Mouse (Mus musculus) hindbrain, postnatal 0 days (tissue): ENCODE measurements at regions not wholly inside any gene's neighbourhood (a gene's known extent, or its start where the extent isn't known, plus 50 kb on each side); places are given as distances from the start of the nearest gene placed in this dataset.

Source experiments
- ATAC-seq: fragments of 200-750 bp; cut with Nextera tagmentation; 2 replicates; pipeline ENCODE4 v1.8.0; 2017; ENCODE audit warnings: mild to moderate bottlenecking, moderate TSS enrichment, moderate library complexity
- DNase-seq: peaks from one replicate; pipeline ENCODE4 v3.0.0-alpha.2; 2015; ENCODE audit warnings: low spot score
- H3K27ac ChIP-seq: fragments of 300-500 bp; sonication (generic); 2 replicates; pipeline ENCODE4 v1.5.1; 2014; ENCODE audit warnings: mild to moderate bottlenecking
- H3K27me3 ChIP-seq: fragments of 300-500 bp; sonication (generic); 2 replicates; pipeline ENCODE4 v1.6.1; 2014; ENCODE audit warnings: low read length, mixed read lengths; ENCODE audit not compliant: insufficient read depth
- H3K36me3 ChIP-seq: fragments of 300-500 bp; sonication (generic); 2 replicates; pipeline ENCODE4 v1.6.1; 2014; ENCODE audit warnings: low read length, mixed read lengths; ENCODE audit not compliant: insufficient read depth
- H3K4me1 ChIP-seq: fragments of 300-500 bp; sonication (generic); 2 replicates; pipeline ENCODE4 v1.6.1; 2014; ENCODE audit warnings: antibody characterized with exemption, low read length, mixed read lengths; ENCODE audit not compliant: insufficient read depth
- H3K4me2 ChIP-seq: fragments of 300-500 bp; sonication (generic); 2 replicates; pipeline ENCODE4 v1.6.1; 2014; ENCODE audit warnings: low read depth, mild to moderate bottlenecking, low read length, moderate library complexity, mixed read lengths
- H3K4me3 ChIP-seq: fragments of 300-500 bp; sonication (generic); 2 replicates; pipeline ENCODE4 v1.5.1; 2014; ENCODE audit warnings: low read length
- H3K9ac ChIP-seq: fragments of 300-500 bp; sonication (generic); replicated peaks from 2 replicates; pipeline ENCODE4 v1.6.1; 2014; ENCODE audit warnings: mild to moderate bottlenecking, low read length, moderate library complexity, mixed read lengths
- H3K9me3 ChIP-seq: fragments of 300-500 bp; sonication (generic); 2 replicates; pipeline ENCODE4 v1.6.1; 2016; ENCODE audit warnings: low read length, mixed read lengths
- CTCF ChIP-seq: IDR thresholded peaks from 2 replicates; pipeline ENCODE4 v1.5.1; 2016; ENCODE audit warnings: antibody characterized with exemption, control low read depth, low read depth
- WGBS: fragments of 180-500 bp; shearing (Covaris S2); extraction: QIAGEN DNeasy Blood & Tissue Kit; methylation state at CpG from one replicate; pipeline ENCODE4 v1.1.7; 2014; 5-methylcytosine and 5-hydroxymethylcytosine counted together

GRCm38 (mm10) chr9:32906233-32906872 lies 270.3 kb downstream of the Ets1 start:
- ATAC-seq = no peak
- 83% methylated on average over 8 of the region's 8 CpGs for WGBS
- TF ChIP-seq CTCF = no peak

GRCm38 (mm10) chr9:32910641-32911040 lies 274.6 kb downstream of the Ets1 start:
- TF ChIP-seq CTCF = no peak
- H3K27me3 ChIP-seq = no peaks in the 10 kb centered on the region

More at GRCm38 (mm10) chr9:32906233-32906872, 270.3 kb downstream of the Ets1 start:
- Histone ChIP-seq H3K4me3 (no peak overlapping the region), H3K9ac (no peak overlapping the region), H3K9me3 (no peaks in the 10 kb centered on the region), H3K27me3 (no peaks in the 10 kb centered on the region), H3K4me1 (no peaks in the 10 kb centered on the region), H3K27ac (no peak overlapping the region), H3K4me2 (no peak overlapping the region), H3K36me3 (no peaks in the 10 kb centered on the region)
- DNase-seq = no peak

GRCm38 (mm10) chr9:32915633-32916032 lies 279.6 kb downstream of the Ets1 start:
- Histone ChIP-seq H3K4me3 (no peak overlapping the region), H3K9ac (no peak overlapping the region), H3K9me3 (no peaks in the 10 kb centered on the region), H3K36me3 (no peaks in the 10 kb centered on the region), H3K4me2 (no peak overlapping the region), H3K4me1 (no peaks in the 10 kb centered on the region), H3K27ac (no peak overlapping the region), H3K27me3 (no peaks in the 10 kb centered on the region)
- TF ChIP-seq CTCF = no peak
- WGBS = 88% methylated on average over 3 of the region's 3 CpGs
- ATAC-seq (no peak), DNase-seq (no peak)

More at GRCm38 (mm10) chr9:32910641-32911040, 274.6 kb downstream of the Ets1 start:
- H3K4me3 ChIP-seq = no peak overlapping the region
- H3K4me1 ChIP-seq = no peaks in the 10 kb centered on the region
- no peaks in the 10 kb centered on the region for H3K36me3 ChIP-seq
- DNase-seq = no peak
- no peak overlapping the region for H3K9ac ChIP-seq
- no peaks in the 10 kb centered on the region for H3K9me3 ChIP-seq
- no peak overlapping the region for H3K4me2 ChIP-seq
- 90% methylated on average over 7 of the region's 7 CpGs for WGBS
- H3K27ac ChIP-seq = no peak overlapping the region
- ATAC-seq = no peak

GRCm38 (mm10) chr9:32916731-32917130 lies 280.7 kb downstream of the Ets1 start:
- Histone ChIP-seq H3K4me3 (no peak overlapping the region), H3K36me3 (no peaks in the 10 kb centered on the region), H3K4me2 (no peak overlapping the region), H3K9ac (no peak overlapping the region), H3K27me3 (no peaks in the 10 kb centered on the region), H3K9me3 (no peaks in the 10 kb centered on the region), H3K4me1 (no peaks in the 10 kb centered on the region), H3K27ac (no peak overlapping the region)
- DNase-seq = no peak
- WGBS = 81% methylated on average over 3 of the region's 3 CpGs
- no peak for ATAC-seq
- TF ChIP-seq CTCF = no peak

- no peak for TF ChIP-seq CTCF
These were observed 287.9 kb downstream of the Ets1 start for GRCm38 (mm10) chr9:32923925-32924324.

GRCm38 (mm10) chr9:32924333-32924886 lies 288.4 kb downstream of the Ets1 start:
- 93% methylated on average over 7 of the region's 7 CpGs for WGBS
- H3K9me3 ChIP-seq = no peaks in the 10 kb centered on the region
- H3K4me1 ChIP-seq = no peaks in the 10 kb centered on the region
- no peak for TF ChIP-seq CTCF
- H3K27ac ChIP-seq = no peak overlapping the region
- H3K4me2 ChIP-seq = no peak overlapping the region
- H3K36me3 ChIP-seq = no peaks in the 10 kb centered on the region
- no peaks in the 10 kb centered on the region for H3K27me3 ChIP-seq
- no peak overlapping the region for H3K4me3 ChIP-seq
- DNase-seq = no peak
- H3K9ac ChIP-seq = no peak overlapping the region
- ATAC-seq = no peak

More at GRCm38 (mm10) chr9:32923925-32924324, 287.9 kb downstream of the Ets1 start:
- no peaks in the 10 kb centered on the region for H3K27me3 ChIP-seq
- ATAC-seq (no peak), DNase-seq (no peak)
- H3K4me2 ChIP-seq = no peak overlapping the region
- no peak overlapping the region for H3K27ac ChIP-seq
- H3K4me3 ChIP-seq = no peak overlapping the region
- H3K9ac ChIP-seq = no peak overlapping the region
- no peaks in the 10 kb centered on the region for H3K36me3 ChIP-seq
- H3K9me3 ChIP-seq = no peaks in the 10 kb centered on the region
- no peaks in the 10 kb centered on the region for H3K4me1 ChIP-seq

GRCm38 (mm10) chr9:32925036-32925435 lies 289.0 kb downstream of the Ets1 start:
- Histone ChIP-seq H3K4me3 (no peak overlapping the region), H3K4me1 (no peaks in the 10 kb centered on the region), H3K9ac (no peak overlapping the region), H3K27ac (no peak overlapping the region), H3K4me2 (no peak overlapping the region), H3K9me3 (no peaks in the 10 kb centered on the region), H3K27me3 (no peaks in the 10 kb centered on the region), H3K36me3 (no peaks in the 10 kb centered on the region)
- ATAC-seq (no peak), DNase-seq (no peak)
- TF ChIP-seq CTCF = no peak
- whole genome bisulfite sequencing = 89% methylated on average over 6 of the region's 6 CpGs
